Mouse (Mus musculus) stomach, embryonic 14.5 days (tissue): ENCODE measurements around the gene Gcnt7. TPM values are rescaled to one million over a fixed set of nuclear protein-coding genes. Genes with fewer than 3 reads are reported as not detected.

Experiments used
- ATAC-seq: fragments of 200-750 bp; cut with Nextera tagmentation; 2 replicates; pipeline ENCODE4 v1.8.0; 2017; ENCODE audit warnings: low read depth, moderate TSS enrichment; ENCODE audit not compliant: insufficient number of reproducible peaks, insufficient read depth, low FRiP score
- H3K27ac ChIP-seq: fragments of 300-500 bp; sonication (generic); 2 replicates; pipeline ENCODE4 v1.5.1; 2014; ENCODE audit warnings: mild to moderate bottlenecking, low read length, moderate library complexity, mixed read lengths
- H3K27me3 ChIP-seq: fragments of 300-500 bp; sonication (generic); 2 replicates; pipeline ENCODE4 v1.6.1; 2014; ENCODE audit warnings: low read length, control low read depth, mixed read lengths; ENCODE audit not compliant: control insufficient read depth, insufficient read depth
- H3K36me3 ChIP-seq: fragments of 300-500 bp; sonication (generic); 2 replicates; pipeline ENCODE4 v1.6.1; 2014; ENCODE audit warnings: mild to moderate bottlenecking, control low read depth, low read length, moderate library complexity, mixed read lengths; ENCODE audit not compliant: control insufficient read depth, insufficient read depth
- H3K4me1 ChIP-seq: fragments of 300-500 bp; sonication (generic); 2 replicates; pipeline ENCODE4 v1.6.1; 2014; ENCODE audit warnings: low read length, control low read depth, mixed read lengths; ENCODE audit not compliant: control insufficient read depth, insufficient read depth
- H3K4me2 ChIP-seq: fragments of 300-500 bp; sonication (generic); replicated peaks from 2 replicates; pipeline ENCODE4 v1.6.1; 2014; ENCODE audit warnings: low read depth, low read length, control low read depth
- H3K4me3 ChIP-seq: fragments of 300-500 bp; sonication (generic); 2 replicates; pipeline ENCODE4 v1.5.1; 2014; ENCODE audit warnings: low read depth, low read length, control low read depth
- H3K9ac ChIP-seq: fragments of 300-500 bp; sonication (generic); replicated peaks from 2 replicates; pipeline ENCODE4 v1.6.1; 2014; ENCODE audit warnings: low read depth, mild to moderate bottlenecking, control low read depth, low read length, moderate library complexity, mixed read lengths
- H3K9me3 ChIP-seq: fragments of 300-500 bp; sonication (generic); 2 replicates; pipeline ENCODE4 v1.6.1; 2016; ENCODE audit warnings: low read depth, low read length, control low read depth; ENCODE audit not compliant: control insufficient read depth
- WGBS: fragments of 180-500 bp; shearing (Covaris S2); extraction: QIAGEN DNeasy Blood & Tissue Kit; methylation state at CpG from one replicate; pipeline ENCODE4 v1.1.7; 2014; 5-methylcytosine and 5-hydroxymethylcytosine counted together
- polyA plus RNA-seq: library from polyadenylated mRNA; unstranded; fragments of >200 nt; fragmentation: Nextera tagmentation; extraction: Ambion mirVana; gene quantifications from 2 replicates; pipeline ENCODE4 v1.2.1, GENCODE M21; 2014

The Gcnt7 gene
- polyA plus RNA-seq, 1 experiment from 2014 or later = 1.6 TPM

GRCm38 (mm10) chr2:172410686-172411085, 47.7 kb downstream of the Gcnt7 start:
- Histone ChIP-seq H3K4me2 (no peak overlapping the region), H3K36me3 (no peaks in the 10 kb centered on the region), H3K27ac (no peak overlapping the region), H3K27me3 (no peaks in the 10 kb centered on the region), H3K4me1 (peaks cover 13% of the 10 kb centered on the region; the same call in 1 of the 2 replicates), H3K4me3 (no peak overlapping the region), H3K9ac (no peak overlapping the region), H3K9me3 (no peaks in the 10 kb centered on the region)
- no peak for ATAC-seq
- WGBS = 82% methylated on average over 2 of the region's 2 CpGs

GRCm38 (mm10) chr2:172407499-172407898, 50.9 kb downstream of the Gcnt7 start:
- no peaks in the 10 kb centered on the region for H3K36me3 ChIP-seq
- H3K9me3 ChIP-seq = no peaks in the 10 kb centered on the region
- WGBS = 73% methylated on average over 2 of the region's 2 CpGs
- no peak overlapping the region for H3K4me2 ChIP-seq
- H3K4me3 ChIP-seq = no peak overlapping the region
- H3K4me1 ChIP-seq = 0 out of 2 replicates have a peak, but pooled peaks cover 2% of the 10 kb centered on the region
- no peaks in the 10 kb centered on the region for H3K27me3 ChIP-seq
- no peak overlapping the region for H3K9ac ChIP-seq
- no peak overlapping the region for H3K27ac ChIP-seq
- no peak for ATAC-seq

GRCm38 (mm10) chr2:172406173-172406572, 52.2 kb downstream of the Gcnt7 start:
- WGBS = 64% methylated on average over 4 of the region's 4 CpGs
- Histone ChIP-seq H3K27ac (no peak overlapping the region), H3K9ac (no peak overlapping the region), H3K4me2 (no peak overlapping the region), H3K4me3 (no peak overlapping the region), H3K36me3 (no peaks in the 10 kb centered on the region), H3K27me3 (no peaks in the 10 kb centered on the region), H3K9me3 (no peaks in the 10 kb centered on the region), H3K4me1 (no peaks in the 10 kb centered on the region)
- no peak for ATAC-seq

- ATAC-seq = no peak
- WGBS = 52% methylated on average over 3 of the region's 3 CpGs
- no peak overlapping the region for H3K9ac ChIP-seq
- no peaks in the 10 kb centered on the region for H3K9me3 ChIP-seq
- no peaks in the 10 kb centered on the region for H3K4me1 ChIP-seq
- no peaks in the 10 kb centered on the region for H3K36me3 ChIP-seq
- no peak overlapping the region for H3K4me3 ChIP-seq
- no peak overlapping the region for H3K4me2 ChIP-seq
- no peak overlapping the region for H3K27ac ChIP-seq
- H3K27me3 ChIP-seq = no peaks in the 10 kb centered on the region
Observed at GRCm38 (mm10) chr2:172405011-172405410, 53.4 kb downstream of the Gcnt7 start.

GRCm38 (mm10) chr2:172404239-172404638, 54.2 kb downstream of the Gcnt7 start:
- H3K4me1 ChIP-seq = no peaks in the 10 kb centered on the region
- 62% methylated on average over 7 of the region's 7 CpGs for WGBS
- no peak overlapping the region for H3K4me2 ChIP-seq
- no peaks in the 10 kb centered on the region for H3K36me3 ChIP-seq
- no peaks in the 10 kb centered on the region for H3K27me3 ChIP-seq
- no peaks in the 10 kb centered on the region for H3K9me3 ChIP-seq
- H3K27ac ChIP-seq = no peak overlapping the region
- H3K9ac ChIP-seq = no peak overlapping the region
- no peak for ATAC-seq
- H3K4me3 ChIP-seq = no peak overlapping the region

- no peaks in the 10 kb centered on the region for H3K36me3 ChIP-seq
- H3K27ac ChIP-seq = no peak overlapping the region
- no peak for ATAC-seq
- H3K4me2 ChIP-seq = no peak overlapping the region
- WGBS = 65% methylated on average over 13 of the region's 13 CpGs
- no peaks in the 10 kb centered on the region for H3K27me3 ChIP-seq
- no peak overlapping the region for H3K9ac ChIP-seq
- no peak overlapping the region for H3K4me3 ChIP-seq
- no peaks in the 10 kb centered on the region for H3K9me3 ChIP-seq
- no peaks in the 10 kb centered on the region for H3K4me1 ChIP-seq
Observed at GRCm38 (mm10) chr2:172401116-172401825, 57.1 kb downstream of the Gcnt7 start.

Other genes starting within 250 kb of the Gcnt7 start
- gene Mc3r, start 210.1 kb downstream of the Gcnt7 start, polyA plus RNA-seq = not detected in 2 replicates
- gene Fam210b, start 113.0 kb downstream of the Gcnt7 start, polyA plus RNA-seq = 10.7 and 11.2 TPM in 2 replicates
- 104 and 111 TPM in 2 replicates for gene Aurka, start 88.1 kb downstream of the Gcnt7 start, polyA plus RNA-seq
- gene Cstf1, start 87.9 kb downstream of the Gcnt7 start, polyA plus RNA-seq = 40.0 and 43.2 TPM in 2 replicates
- 0.13 and 0.32 TPM in 2 replicates for gene Cass4, start 64.8 kb downstream of the Gcnt7 start, polyA plus RNA-seq
- 74.1 and 74.4 TPM in 2 replicates for gene Rtf2, start 18.0 kb downstream of the Gcnt7 start, polyA plus RNA-seq
- 0.64 TPM in 2 replicates for gene Fam209, start 13.9 kb upstream of the Gcnt7 start, polyA plus RNA-seq
- gene Tfap2c, start 91.0 kb upstream of the Gcnt7 start, polyA plus RNA-seq = 5.6 TPM in 2 replicates